Mouse (Mus musculus) lung, adult 2 months (tissue): ENCODE measurements around the gene Banp. TPM values are rescaled to one million over a fixed set of nuclear protein-coding genes. Genes with fewer than 3 reads are reported as not detected.

ENCODE experiments used
- DNase-seq: peaks from one replicate; pipeline ENCODE4 v3.0.0; 2022
- H3K4me1 ChIP-seq: fragments of 200-500 bp; 2 replicates; pipeline ENCODE4 v1.6.1; 2011; ENCODE audit warnings: low read length; ENCODE audit not compliant: control insufficient read depth, insufficient read depth
- H3K4me3 ChIP-seq: fragments of 200-500 bp; replicated peaks from 2 replicates; pipeline ENCODE3; 2011; ENCODE audit warnings: low read depth, mild to moderate bottlenecking, control low read depth, low read length; ENCODE audit errors: extremely low read depth
- CTCF ChIP-seq: fragments of 200-500 bp; IDR thresholded peaks from 2 replicates; pipeline ENCODE4 v1.5.1; 2011; ENCODE audit warnings: mild to moderate bottlenecking, low read length, control low read depth; ENCODE audit not compliant: insufficient read depth
- POLR2A ChIP-seq: fragments of 200-500 bp; IDR thresholded peaks from 2 replicates; pipeline ENCODE4 v1.6.1; 2011; ENCODE audit warnings: low read depth, mild to moderate bottlenecking, control low read depth, low read length, borderline replicate concordance; ENCODE audit errors: extremely low read depth
- WGBS: fragments of 180-500 bp; shearing (Covaris S2); methylation state at CpG from one replicate; pipeline ENCODE4 v1.1.7; 2018; 5-methylcytosine and 5-hydroxymethylcytosine counted together
- polyA plus RNA-seq: library from polyadenylated mRNA; depleted of rRNA; stranded (reverse); fragments of >200 nt; gene quantifications from 2 replicates; pipeline ENCODE4 v1.2.3, GENCODE M21; 2012

The Banp gene
- polyA plus RNA-seq, 1 experiment: 57.8 TPM

GRCm38 (mm10) chr8:122022274-122022673, 72.7 kb downstream of the Banp start:
- H3K4me3 ChIP-seq: no peak overlapping the region
- DNase-seq: no peak
- peaks cover 7% of the 10 kb centered on the region for H3K4me1 ChIP-seq
- 65% methylated on average over 6 of the region's 6 CpGs for WGBS
- TF ChIP-seq CTCF (no peak), POLR2A (no peak)

- 74% methylated on average over 4 of the region's 4 CpGs for WGBS
- H3K4me3 ChIP-seq: no peak overlapping the region
- no peak for DNase-seq
- peaks cover 7% of the 10 kb centered on the region for H3K4me1 ChIP-seq
- no peak for TF ChIP-seq POLR2A
- TF ChIP-seq CTCF: no peak
These were observed 73.2 kb downstream of the Banp start for GRCm38 (mm10) chr8:122022705-122023104.

- peaks cover 7% of the 10 kb centered on the region for H3K4me1 ChIP-seq
- H3K4me3 ChIP-seq: no peak overlapping the region
- WGBS: 93% methylated on average over 9 of the region's 9 CpGs
- DNase-seq: no peak
- TF ChIP-seq CTCF: no peak
- TF ChIP-seq POLR2A: no peak
These were observed 76.0 kb downstream of the Banp start for GRCm38 (mm10) chr8:122025546-122025945.

GRCm38 (mm10) chr8:122028116-122028515, 78.6 kb downstream of the Banp start:
- TF ChIP-seq CTCF: no peak
- TF ChIP-seq POLR2A: no peak
- Histone ChIP-seq H3K4me3 (no peak overlapping the region), H3K4me1 (no peaks in the 10 kb centered on the region)
- DNase-seq: no peak
- 77% methylated on average over 4 of the region's 4 CpGs for WGBS

- 65% methylated on average over 7 of the region's 7 CpGs for WGBS
- TF ChIP-seq POLR2A (no peak), CTCF (no peak)
- no peaks in the 10 kb centered on the region for H3K4me1 ChIP-seq
- H3K4me3 ChIP-seq: no peak overlapping the region
- DNase-seq: no peak
These were observed 81.4 kb downstream of the Banp start for GRCm38 (mm10) chr8:122030965-122031364.

GRCm38 (mm10) chr8:122032741-122033140, 83.2 kb downstream of the Banp start:
- WGBS: 30% methylated on average over 9 of the region's 9 CpGs
- TF ChIP-seq POLR2A (no peak), CTCF (no peak)
- Histone ChIP-seq H3K4me1 (no peaks in the 10 kb centered on the region), H3K4me3 (no peak overlapping the region)
- no peak for DNase-seq

- 44% methylated on average over 7 of the region's 7 CpGs for WGBS
- DNase-seq: no peak
- H3K4me1 ChIP-seq: no peaks in the 10 kb centered on the region
- no peak overlapping the region for H3K4me3 ChIP-seq
- TF ChIP-seq CTCF (no peak), POLR2A (no peak)
These were observed 86.0 kb downstream of the Banp start for GRCm38 (mm10) chr8:122035543-122035942.

GRCm38 (mm10) chr8:122036325-122036724, 86.8 kb downstream of the Banp start:
- Histone ChIP-seq H3K4me3 (no peak overlapping the region), H3K4me1 (no peaks in the 10 kb centered on the region)
- TF ChIP-seq CTCF: no peak
- no peak for TF ChIP-seq POLR2A
- no peak for DNase-seq
- 76% methylated on average over 6 of the region's 6 CpGs for WGBS

- Histone ChIP-seq H3K4me3 (no peak overlapping the region), H3K4me1 (no peaks in the 10 kb centered on the region)
- TF ChIP-seq CTCF: no peak
- TF ChIP-seq POLR2A: no peak
- 69% methylated on average over 7 of the region's 7 CpGs for WGBS
- no peak for DNase-seq
These were observed 87.7 kb downstream of the Banp start for GRCm38 (mm10) chr8:122037279-122037678.

GRCm38 (mm10) chr8:122038076-122038475, 88.5 kb downstream of the Banp start:
- 94% methylated on average over 6 of the region's 6 CpGs for WGBS
- TF ChIP-seq POLR2A (no peak), CTCF (no peak)
- no peak for DNase-seq
- Histone ChIP-seq H3K4me1 (no peaks in the 10 kb centered on the region), H3K4me3 (no peak overlapping the region)

- Histone ChIP-seq H3K4me3 (no peak overlapping the region), H3K4me1 (no peaks in the 10 kb centered on the region)
- TF ChIP-seq POLR2A: no peak
- no peak for TF ChIP-seq CTCF
- WGBS: 69% methylated on average over 4 of the region's 4 CpGs
- no peak for DNase-seq
These were observed 89.9 kb downstream of the Banp start for GRCm38 (mm10) chr8:122039452-122039851.
